Mouse (Mus musculus) layer of hippocampus, postnatal 25 days (tissue): ENCODE data around the gene Ncam1. TPM values are rescaled to one million over a fixed set of nuclear protein-coding genes. Genes with fewer than 3 reads are reported as not detected.

Experiments used
- DNase-seq, 2 experiments: peaks; one replicate each; pipeline ENCODE4 v3.0.0; 2022; ENCODE audit warnings: mixed read lengths in 2 of 2, low spot score in 1 of 2; ENCODE audit errors: extremely low spot score in 1 of 2
- total RNA-seq, 2 experiments: library from RNA; stranded (reverse); gene quantifications; 2 replicates each; pipeline ENCODE4 v1.2.3; 2021

The Ncam1 gene
- total RNA-seq, 2 experiments from 2014 or later, result 302 to 334 TPM

GRCm38 (mm10) chr9:49590261-49590660 is 208.5 kb downstream of the Ncam1 start:
- no peak for DNase-seq

GRCm38 (mm10) chr9:49577136-49577535 is 221.6 kb downstream of the Ncam1 start:
- no peak for DNase-seq

- no peak for DNase-seq
Measured at GRCm38 (mm10) chr9:49571695-49572510, 226.8 kb downstream of the Ncam1 start.

- DNase-seq, result peak in 1 of 2 experiments; percentile 33
Measured at GRCm38 (mm10) chr9:49570731-49571694, 227.7 kb downstream of the Ncam1 start.

- no peak for DNase-seq
Measured at GRCm38 (mm10) chr9:49570033-49570660, 228.6 kb downstream of the Ncam1 start.

GRCm38 (mm10) chr9:49565846-49566245 is 232.9 kb downstream of the Ncam1 start:
- no peak for DNase-seq

GRCm38 (mm10) chr9:49558941-49559340 is 239.8 kb downstream of the Ncam1 start:
- no peak for DNase-seq

GRCm38 (mm10) chr9:49551353-49551752 is 247.4 kb downstream of the Ncam1 start:
- DNase-seq, result no peak

GRCm38 (mm10) chr9:49542593-49542992 is 256.1 kb downstream of the Ncam1 start:
- DNase-seq, result no peak

- DNase-seq, result no peak
Measured at GRCm38 (mm10) chr9:49537814-49538213, 260.9 kb downstream of the Ncam1 start.

- no peak for DNase-seq
Measured at GRCm38 (mm10) chr9:49536593-49536992, 262.1 kb downstream of the Ncam1 start.

GRCm38 (mm10) chr9:49534958-49535357 is 263.8 kb downstream of the Ncam1 start:
- no peak for DNase-seq

- no peak for DNase-seq
Measured at GRCm38 (mm10) chr9:49533912-49534491, 264.7 kb downstream of the Ncam1 start.

- DNase-seq, result no peak
Measured at GRCm38 (mm10) chr9:49533455-49533854, 265.3 kb downstream of the Ncam1 start.

- no peak for DNase-seq
Measured at GRCm38 (mm10) chr9:49531833-49532232, 266.9 kb downstream of the Ncam1 start.

GRCm38 (mm10) chr9:49531257-49531656 is 267.5 kb downstream of the Ncam1 start:
- no peak for DNase-seq

GRCm38 (mm10) chr9:49530739-49531138 is 268.0 kb downstream of the Ncam1 start:
- DNase-seq, result no peak

GRCm38 (mm10) chr9:49529366-49529959 is 269.3 kb downstream of the Ncam1 start:
- DNase-seq, result no peak

- peak in 1 of 2 experiments; percentile 47 for DNase-seq
Measured at GRCm38 (mm10) chr9:49528943-49529342, 269.8 kb downstream of the Ncam1 start.

GRCm38 (mm10) chr9:49528026-49528425 is 270.7 kb downstream of the Ncam1 start:
- no peak for DNase-seq
